ENCODE assay signal across 10 mouse cellular contexts in the genomic region with DNA sequence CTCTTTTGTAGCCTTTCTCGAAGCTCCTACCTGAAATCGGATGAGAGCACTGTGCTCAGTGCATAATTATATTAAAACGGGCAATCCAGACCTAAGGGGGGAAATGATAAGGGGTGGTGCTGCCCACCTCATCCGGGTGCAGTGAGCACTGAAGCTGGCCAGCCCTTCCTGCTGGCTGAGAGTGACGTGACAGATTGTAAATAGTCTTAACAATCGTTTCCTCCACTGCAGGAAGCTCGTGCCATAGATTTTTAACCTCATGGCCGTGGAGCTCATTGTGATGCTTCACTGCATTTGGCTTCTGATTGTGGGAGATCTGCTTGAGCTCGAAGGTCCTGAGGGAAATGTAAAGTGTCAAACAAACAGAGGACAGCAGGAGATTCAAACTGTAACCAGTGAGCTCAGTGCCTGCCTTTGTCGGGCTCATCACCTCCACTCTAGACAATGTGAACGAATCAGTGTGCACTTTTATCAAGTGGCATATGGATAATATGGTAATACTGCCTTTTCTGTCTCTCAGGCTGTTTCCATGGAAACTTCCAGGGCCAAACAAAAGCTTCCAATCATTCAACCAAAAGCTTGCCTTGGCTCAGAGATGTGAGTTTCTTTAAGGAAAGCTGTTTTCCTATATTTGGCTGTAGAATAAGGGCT. TPM values are rescaled to one million over a fixed set of nuclear protein-coding genes. Genes with fewer than 3 reads are reported as not detected.
DNase-seq lines count a peak whose midpoint lies in the region; ATAC-seq and TF ChIP-seq lines count a peak whose summit lies in the region.
"Had no signal": no experiment of that assay in that cellular context is flagged by ENCODE, and none has a peak within 500 bp of the region (broad histone marks: within the 10 kb centered on the region; RNA-seq: fewer than 3 reads in every experiment).

No protein-coding gene starts in this region.

- H3K4me1 ChIP-seq in forebrain, postnatal 0 days (ENCODE audit: insufficient read depth): peaks cover 16% of the 10 kb centered on the region
- no peaks in the 10 kb centered on the region for H3K4me1 ChIP-seq in lung, embryonic 15.5 days

- peak; percentile 93 for ATAC-seq in forebrain, postnatal 0 days
- no peak; the same call in 1 of the 2 replicates for ATAC-seq in lung, embryonic 15.5 days (ENCODE audit: borderline replicate concordance, extremely low read depth, low FRiP score, low TSS enrichment)

- no peaks in the 10 kb centered on the region for H3K9me3 ChIP-seq in forebrain, postnatal 0 days (ENCODE audit: low read length)
- H3K9me3 ChIP-seq in lung, embryonic 15.5 days: no peaks in the 10 kb centered on the region

- peak overlapping the region; percentile 12; the same call in 1 of the 2 replicates for H3K27ac ChIP-seq in layer of hippocampus, adult 2 months
- H3K27ac ChIP-seq in forebrain, postnatal 0 days (ENCODE audit: low read depth, low read length): peak overlapping the region; percentile 79
- H3K27ac ChIP-seq in lung, embryonic 15.5 days: peak overlapping the region; percentile 55
- H3K27ac ChIP-seq: liver, embryonic 14.5 days had no signal

- H3K4me3 ChIP-seq in layer of hippocampus, adult 2 months: no peak overlapping the region
- H3K4me3 ChIP-seq in forebrain, postnatal 0 days (ENCODE audit: low read depth, low read length): no peak overlapping the region
- H3K4me3 ChIP-seq in lung, embryonic 15.5 days: no peak overlapping the region

- WGBS in forebrain, postnatal 0 days: 10% methylated on average over 11 of the region's 11 CpGs
- 42% methylated on average over 11 of the region's 11 CpGs for WGBS in lung, embryonic 15.5 days

- intact Hi-C loops in left cerebral cortex, postnatal 10 days (cut with DNase I): no loop called here

- peaks cover 28% of the 10 kb centered on the region for H3K36me3 ChIP-seq in forebrain, postnatal 0 days (ENCODE audit: insufficient read depth)
- peaks cover 37% of the 10 kb centered on the region for H3K36me3 ChIP-seq in lung, embryonic 15.5 days

- no peaks in the 10 kb centered on the region for H3K27me3 ChIP-seq in forebrain, postnatal 0 days (ENCODE audit: insufficient read depth, low read length)
- no peaks in the 10 kb centered on the region for H3K27me3 ChIP-seq in lung, embryonic 15.5 days

- peak in 1 of 2 experiments; percentile 42 for DNase-seq in layer of hippocampus, adult 2 months (ENCODE audit: low spot score in 2 of 2)
- DNase-seq in layer of hippocampus, postnatal 14 days (ENCODE audit: low spot score in 2 of 2): no peak
- peak; percentile 76 for DNase-seq in forebrain, postnatal 0 days
- DNase-seq in retina, postnatal 1 day: peak; percentile 32
- no peak for DNase-seq in left cerebral cortex, postnatal 10 days (ENCODE audit: extremely low spot score in 1 of 2, low spot score in 2 of 2)
- no peak for DNase-seq in spleen, postnatal 4 days (ENCODE audit: low spot score in 2 of 2)
- DNase-seq in T-cell, adult 2 months (ENCODE audit: low spot score): no peak
- DNase-seq: cerebellum, adult 9-10 months had no signal

- TF ChIP-seq CTCF in layer of hippocampus, adult 2 months (conservative IDR thresholded peaks at IDR 0.05): no peak
- no peak for TF ChIP-seq CTCF in forebrain, postnatal 0 days (IDR thresholded peaks at IDR 0.05; ENCODE audit: low read depth)

- no peak overlapping the region for H3K9ac ChIP-seq in forebrain, postnatal 0 days
- no peak overlapping the region for H3K9ac ChIP-seq in lung, embryonic 15.5 days
- H3K9ac ChIP-seq: liver, embryonic 14.5 days had no signal

- no peak overlapping the region for H3K4me2 ChIP-seq in forebrain, postnatal 0 days (ENCODE audit: low read depth)
- no peak overlapping the region for H3K4me2 ChIP-seq in lung, embryonic 15.5 days

RNA-seq across cellular contexts. Expression of gene Mfap3, which starts 13.0 kb away (rescaled TPM):
- 10 to 100 TPM; 26.8 to 34.9 TPM for total RNA-seq in layer of hippocampus, adult 2 months (2021)
- 10 to 100 TPM; 28.5 to 33.7 TPM for total RNA-seq in layer of hippocampus, postnatal 14 days (2021)
- total RNA-seq in forebrain, postnatal 0 days (2014; rRNA removed): 40.7 and 49.9 TPM in 2 replicates
- 33.2 and 52.9 TPM in 2 replicates for polyA plus RNA-seq in forebrain, postnatal 0 days (2015; fragmentation: Nextera tagmentation; extraction: Ambion mirVana)
- polyA plus RNA-seq in lung, embryonic 15.5 days (2015; fragmentation: Nextera tagmentation; extraction: Ambion mirVana): 43.9 and 45.7 TPM in 2 replicates
- total RNA-seq in left cerebral cortex, postnatal 10 days (2021): 10 to 100 TPM; 35.0 to 35.3 TPM

RNA-seq across cellular contexts. Expression of gene Fam114a2, which starts 13.0 kb away (rescaled TPM):
- total RNA-seq in layer of hippocampus, adult 2 months (2021): 10 to 100 TPM; 41.1 to 42.4 TPM
- 10 to 100 TPM; 34.0 to 35.6 TPM for total RNA-seq in layer of hippocampus, postnatal 14 days (2021)
- 43.6 and 43.7 TPM in 2 replicates for total RNA-seq in forebrain, postnatal 0 days (2014; rRNA removed)
- polyA plus RNA-seq in forebrain, postnatal 0 days (2015; fragmentation: Nextera tagmentation; extraction: Ambion mirVana): 51.0 and 61.0 TPM in 2 replicates
- polyA plus RNA-seq in lung, embryonic 15.5 days (2015; fragmentation: Nextera tagmentation; extraction: Ambion mirVana): 78.7 and 81.8 TPM in 2 replicates
- total RNA-seq in left cerebral cortex, postnatal 10 days (2021): 10 to 100 TPM; 25.2 to 29.2 TPM

Comparison
In these comparisons a context has a peak if more than half of its experiments do, and no peak if none do; other contexts are left out.
1. DNase-seq: peak in forebrain, postnatal 0 days (single experiment) and retina, postnatal 1 day (single experiment); none in layer of hippocampus, postnatal 14 days (0 of 2), left cerebral cortex, postnatal 10 days (0 of 2), spleen, postnatal 4 days (0 of 2) and T-cell, adult 2 months (single experiment).
2. H3K27ac ChIP-seq: peak in every context shown above with its lines; median percentile 79 in forebrain, postnatal 0 days; 55 in lung, embryonic 15.5 days; 12 in layer of hippocampus, adult 2 months.